Mouse (Mus musculus) ovary, postnatal 36 days (tissue): Measurements from ENCODE around the gene H13.

Experiments
- DNase-seq: peaks from one replicate; pipeline ENCODE4 v3.0.0; 2022; ENCODE audit warnings: low spot score, mixed read lengths

H13 gene

DNA sequence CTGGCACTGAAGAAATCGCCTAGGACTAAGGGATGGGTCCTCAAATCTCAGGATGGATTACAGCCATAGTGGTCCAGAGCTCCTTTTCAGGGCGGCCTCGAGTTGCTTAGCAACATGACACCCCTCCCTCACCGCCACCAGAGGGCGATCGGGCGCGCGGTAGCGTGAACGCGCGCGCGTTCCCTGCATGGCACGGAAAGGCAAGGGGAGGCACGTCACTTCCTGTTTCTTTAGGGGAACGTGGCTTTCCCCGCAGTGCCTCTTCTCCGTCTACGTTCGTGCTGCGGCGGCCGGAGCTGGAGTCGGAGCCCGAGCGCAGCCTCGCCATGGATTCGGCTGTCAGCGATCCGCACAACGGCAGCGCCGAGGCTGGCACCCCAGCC, at the start of gene H13:
TSS of gene H13 (plus strand) at position 206 of the 383 bp plus-strand sequence.
- peak; percentile 90 for DNase-seq

DNA sequence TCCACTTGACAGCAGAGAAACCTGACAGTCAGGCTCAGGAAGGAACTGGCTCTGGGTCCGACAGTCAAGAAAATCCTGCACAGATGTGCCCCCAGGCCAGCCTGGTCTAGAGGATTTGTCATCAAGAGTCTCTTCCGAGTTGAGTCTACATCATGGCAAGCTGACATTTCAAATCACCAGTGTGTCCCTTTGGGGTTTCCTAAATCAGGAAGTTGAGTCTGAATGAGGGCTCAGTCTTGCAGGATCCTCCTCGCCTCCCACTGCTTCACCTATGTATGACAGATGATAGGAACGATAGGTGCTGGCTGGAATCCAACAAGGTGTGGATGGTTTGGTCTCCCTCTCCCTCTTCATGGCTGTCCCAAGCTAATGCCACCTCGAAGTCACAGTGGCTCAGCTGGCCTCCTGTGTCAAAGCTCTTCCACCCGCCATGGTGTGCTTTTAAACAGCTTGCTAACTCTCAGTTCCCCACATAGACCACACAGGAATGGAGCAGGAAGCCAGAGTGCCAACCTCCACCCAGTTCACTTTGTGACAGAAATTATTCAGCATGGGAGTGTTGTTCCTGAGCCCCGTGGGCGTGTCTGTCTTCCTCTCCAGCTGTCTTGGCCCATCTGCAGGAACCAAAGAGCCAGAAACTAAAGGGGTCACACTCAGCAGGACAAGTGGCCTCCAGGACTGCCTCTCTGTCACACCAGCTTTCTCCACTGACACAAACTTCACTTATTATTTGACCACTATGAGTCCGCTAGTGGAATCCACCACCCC, 48.7 kb upstream of the H13 start:
- DNase-seq = no peak

DNA sequence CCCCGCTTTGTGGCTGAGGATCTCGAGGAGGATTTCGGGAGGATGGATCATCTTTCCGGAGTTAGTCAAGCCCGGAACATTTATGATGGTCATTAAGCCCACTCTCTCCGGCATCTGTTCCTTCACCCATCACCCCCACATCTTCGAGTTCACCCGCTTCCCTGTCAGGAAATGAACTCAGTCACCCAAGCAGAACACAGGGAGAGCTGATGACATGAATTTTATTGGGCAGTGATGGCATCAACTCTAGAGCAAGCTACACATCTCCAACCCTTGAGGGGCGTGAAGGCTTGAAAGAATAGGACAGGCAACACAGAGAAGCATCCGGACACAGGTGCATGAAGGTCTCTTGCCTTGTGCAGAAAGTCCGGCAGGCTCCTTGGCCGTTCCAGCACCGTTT, 47.1 kb upstream of the H13 start:
- no peak for DNase-seq

DNA sequence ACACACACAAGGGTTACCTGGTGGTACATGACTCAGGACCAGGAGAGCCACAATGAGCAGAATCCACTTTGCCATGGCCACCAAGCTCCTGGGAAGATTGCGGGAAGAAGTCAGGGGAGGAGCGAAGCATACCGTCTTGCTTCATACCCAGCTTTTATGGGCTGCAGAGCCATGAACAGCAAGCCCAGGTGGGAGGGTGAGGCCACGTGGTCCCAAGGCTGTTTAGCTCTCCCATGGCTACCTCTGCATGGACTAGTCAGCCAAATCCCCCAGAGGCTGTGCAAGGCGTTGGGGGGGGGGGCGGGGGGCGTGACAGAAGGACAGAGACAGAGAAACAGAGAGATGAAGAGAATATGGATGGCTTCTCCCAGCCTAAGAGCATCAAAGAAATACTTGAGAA, 46.3 kb upstream of the H13 start, which contains the start of gene Defb25:
TSS of gene Defb25 (minus strand) at position 101 of the 400 bp plus-strand sequence.
- DNase-seq = no peak

DNA sequence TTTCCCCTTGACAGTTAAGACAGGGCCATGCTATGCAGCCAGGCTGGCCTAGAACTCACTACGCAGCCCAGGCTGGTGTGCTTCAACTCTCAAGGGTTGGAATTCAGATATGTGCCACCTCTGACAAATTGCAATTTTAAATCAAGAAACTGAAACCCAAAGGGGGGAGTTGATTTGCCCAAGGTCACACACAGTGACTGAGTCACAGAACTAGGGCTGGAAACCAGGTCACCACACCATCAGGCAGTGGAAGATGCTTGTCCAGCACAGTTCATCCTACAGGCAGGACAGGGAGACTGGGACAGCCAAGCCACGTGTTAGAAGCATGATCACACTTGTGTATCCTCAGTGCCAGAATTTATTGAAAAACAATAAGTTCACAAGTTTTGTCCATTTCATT, 44.7 kb upstream of the H13 start:
- DNase-seq = no peak

DNA sequence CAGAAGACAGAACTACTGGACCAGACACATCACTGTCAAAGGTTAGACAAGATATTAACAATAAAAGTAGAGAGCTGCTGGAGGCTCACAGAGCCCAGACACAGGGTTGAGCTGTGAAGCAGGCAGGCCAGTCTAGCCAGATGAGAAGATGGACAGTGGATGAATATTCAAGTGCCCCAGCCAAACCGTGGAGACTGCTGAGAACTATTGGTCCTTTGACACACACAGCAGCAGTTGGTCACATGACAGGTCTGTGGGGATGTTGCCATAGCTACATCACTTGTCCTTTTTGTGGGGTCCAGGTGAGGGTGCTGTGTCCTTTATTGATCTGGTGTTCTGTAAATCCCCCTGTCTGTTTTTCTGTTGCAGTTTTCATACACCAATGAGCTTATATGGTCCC, 44.0 kb upstream of the H13 start:
- no peak for DNase-seq

DNA sequence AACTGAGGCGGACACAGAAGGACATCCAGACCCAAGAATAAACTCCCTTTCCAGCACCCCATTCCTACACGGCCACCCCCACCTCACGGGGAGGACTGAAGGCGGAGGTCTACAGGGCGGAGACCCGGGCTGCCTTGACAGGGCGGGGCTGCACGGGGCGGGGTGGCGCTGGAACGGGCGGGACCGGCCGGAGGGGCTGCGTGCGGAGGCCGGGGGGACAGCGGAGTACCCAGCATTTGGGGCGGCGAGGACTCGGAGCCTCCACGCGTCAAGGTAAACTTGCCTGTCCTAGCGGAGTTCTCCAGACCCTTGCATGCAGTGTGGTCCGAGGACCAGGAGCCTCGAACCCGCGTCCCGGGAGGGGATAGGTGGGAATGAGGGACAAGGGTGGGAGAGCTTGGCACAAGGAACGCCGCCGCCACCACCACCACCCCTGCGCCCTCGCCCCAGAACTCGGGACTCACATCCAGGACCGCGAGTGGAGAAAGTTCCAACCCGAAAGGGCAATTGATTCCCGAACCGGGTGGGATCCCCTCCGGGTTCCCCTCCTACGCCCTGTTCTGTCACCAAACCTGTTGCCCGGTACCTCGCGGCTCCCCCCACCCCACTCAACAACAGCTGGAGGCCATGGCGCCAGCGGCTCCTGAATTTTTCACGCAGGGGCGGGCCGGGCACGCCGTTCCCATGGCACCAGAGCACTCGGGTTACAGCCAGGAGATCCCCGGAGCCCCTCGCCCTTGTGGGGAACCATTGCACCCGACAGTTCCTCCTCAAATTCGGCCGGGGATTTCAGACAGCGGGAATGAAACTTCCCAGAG, 42.3 kb upstream of the H13 start, which contains the start of gene Rem1:
TSS of gene Rem1 (plus strand) at position 178 of the 818 bp plus-strand sequence.
- DNase-seq = peak; percentile 37

DNA sequence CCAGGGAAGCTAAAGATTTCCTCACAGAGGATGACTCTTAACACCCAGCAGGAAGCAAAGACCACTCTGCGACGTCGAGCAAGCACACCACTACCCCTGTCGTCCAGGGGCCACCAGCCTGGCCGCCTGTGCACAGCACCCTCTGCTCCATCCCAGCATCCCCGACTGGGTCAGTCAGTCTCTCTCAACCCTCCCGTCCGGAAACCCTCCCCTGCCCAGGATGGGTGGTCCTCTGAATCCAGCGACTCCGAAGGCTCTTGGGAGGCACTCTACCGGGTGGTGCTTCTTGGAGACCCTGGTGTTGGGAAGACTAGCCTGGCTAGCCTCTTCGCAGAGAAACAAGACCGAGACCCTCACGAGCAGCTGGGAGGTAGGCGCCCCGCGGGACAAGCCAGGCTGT, 41.2 kb upstream of the H13 start:
- no peak for DNase-seq

DNA sequence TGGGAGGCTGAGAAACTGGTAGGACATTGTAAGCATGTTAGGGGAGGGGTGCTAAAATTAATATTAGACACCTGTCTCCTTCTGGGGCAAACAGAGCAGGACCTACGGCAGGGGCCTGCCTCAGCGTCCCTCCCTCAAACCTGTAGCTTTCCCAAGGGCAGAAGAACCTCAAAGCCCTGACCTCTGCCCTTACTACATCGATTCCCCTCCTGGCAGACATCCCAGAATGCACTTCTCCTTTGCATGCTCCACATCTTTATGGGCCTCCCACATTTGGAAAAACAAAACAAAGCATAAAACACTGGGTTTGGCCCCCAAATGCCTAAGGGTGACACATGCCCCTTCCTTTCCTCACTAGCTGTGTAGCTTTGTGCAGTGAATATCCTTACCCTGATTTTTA, 40.0 kb upstream of the H13 start:
- no peak for DNase-seq

DNA sequence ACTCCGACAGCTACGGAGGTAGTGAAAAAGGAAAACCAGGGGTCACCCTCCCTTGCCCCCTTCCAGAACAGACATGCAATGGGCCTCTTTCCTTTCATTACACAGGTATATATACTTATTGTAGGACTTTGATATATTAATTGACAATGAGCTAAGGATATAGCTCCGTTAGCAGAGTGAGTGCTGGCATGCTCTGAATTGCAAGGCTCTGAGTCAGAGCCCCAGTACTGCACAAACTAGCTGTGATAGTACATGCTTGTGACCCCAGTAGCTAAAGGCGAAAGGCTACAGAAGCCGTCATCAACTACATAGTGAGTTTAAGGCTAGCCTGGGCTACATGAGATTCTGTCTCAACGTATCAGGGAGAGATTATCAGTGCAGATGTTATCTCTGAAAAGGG, 39.4 kb upstream of the H13 start:
- DNase-seq = no peak

DNA sequence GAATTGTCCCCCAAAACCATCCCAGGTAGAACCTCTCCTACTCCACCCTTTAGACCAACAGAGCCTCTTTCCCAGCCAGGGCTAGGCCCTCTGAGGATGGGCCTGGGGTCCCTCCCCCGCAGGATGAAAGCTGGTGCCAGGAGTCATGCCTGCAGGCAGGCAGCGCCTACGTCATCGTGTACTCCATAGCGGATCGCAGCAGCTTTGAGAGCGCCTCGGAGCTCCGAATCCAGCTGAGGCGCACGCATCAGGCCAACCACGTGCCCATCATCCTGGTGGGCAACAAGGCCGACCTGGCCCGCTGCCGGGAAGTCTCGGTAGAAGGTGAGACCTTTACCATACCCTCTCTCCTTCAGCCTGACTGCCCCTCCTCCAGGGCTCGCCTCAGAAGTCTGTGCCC, 35.9 kb upstream of the H13 start:
- DNase-seq = no peak

DNA sequence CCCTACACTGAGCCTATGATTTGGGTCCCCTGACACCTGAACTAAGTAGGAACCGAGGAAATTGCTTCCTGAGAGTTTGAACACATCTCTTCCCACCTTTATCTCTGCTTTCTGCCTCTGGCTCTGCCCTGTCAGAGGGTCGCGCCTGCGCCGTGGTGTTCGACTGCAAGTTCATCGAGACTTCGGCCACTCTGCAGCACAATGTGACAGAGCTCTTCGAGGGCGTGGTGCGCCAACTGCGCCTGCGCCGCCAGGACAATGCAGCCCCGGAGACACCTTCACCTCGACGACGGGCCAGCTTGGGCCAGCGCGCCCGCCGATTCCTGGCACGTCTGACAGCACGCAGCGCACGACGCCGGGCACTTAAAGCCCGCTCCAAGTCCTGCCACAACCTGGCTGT, 35.0 kb upstream of the H13 start:
- DNase-seq = no peak

DNA sequence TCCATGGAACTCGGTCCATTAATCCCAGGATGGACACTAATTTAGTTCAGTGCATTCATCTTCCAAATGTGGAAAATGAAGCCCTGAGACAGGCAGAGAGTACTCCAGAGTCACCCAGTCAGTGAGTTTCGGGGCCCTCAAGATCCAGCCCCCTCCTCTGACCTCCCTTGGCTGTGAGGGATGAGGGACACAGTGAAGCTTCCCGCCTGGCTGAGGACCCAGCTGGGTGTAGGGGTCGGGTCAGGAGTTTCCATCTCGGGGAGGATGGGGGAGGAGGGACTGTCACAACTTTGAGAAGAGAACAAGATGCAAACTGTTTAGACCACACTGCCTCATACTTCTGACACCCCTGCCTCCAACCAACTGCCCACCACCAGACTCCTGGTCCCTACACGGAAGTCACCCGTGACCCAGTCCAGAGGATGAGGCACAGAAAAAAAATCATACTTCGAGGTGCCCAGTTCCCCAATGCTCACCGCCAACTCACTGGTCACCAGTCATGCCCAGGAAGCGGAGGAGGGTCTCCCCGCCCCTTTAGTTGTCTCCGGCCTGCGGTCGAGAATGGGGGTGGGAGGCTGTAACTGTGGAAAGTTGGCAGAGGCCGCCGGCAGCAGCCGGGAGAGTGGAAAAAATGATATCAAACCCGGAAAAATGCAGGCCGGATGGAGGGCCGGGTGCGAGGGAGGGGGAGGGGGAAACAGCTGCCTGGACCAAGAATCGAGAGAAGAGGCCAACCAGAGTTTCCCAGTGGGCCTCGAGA, 32.8 kb upstream of the H13 start:
- peak; percentile 66 for DNase-seq

DNA sequence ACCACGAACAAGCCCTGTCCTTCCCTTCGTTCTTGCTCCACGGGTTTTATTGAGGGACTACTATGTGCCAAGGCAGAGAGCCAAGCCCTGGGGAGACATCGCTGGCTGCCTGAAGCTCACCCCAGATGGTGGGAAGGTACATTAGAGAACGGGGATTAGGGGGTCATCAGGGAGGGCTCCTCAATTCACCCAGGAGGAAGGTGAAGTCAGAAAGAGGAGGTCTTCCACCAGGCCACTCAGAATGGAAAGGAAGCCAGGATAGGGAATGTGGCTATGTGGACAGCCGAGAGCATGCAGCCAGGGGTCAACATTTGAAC, 32.3 kb upstream of the H13 start:
- DNase-seq = no peak

DNA sequence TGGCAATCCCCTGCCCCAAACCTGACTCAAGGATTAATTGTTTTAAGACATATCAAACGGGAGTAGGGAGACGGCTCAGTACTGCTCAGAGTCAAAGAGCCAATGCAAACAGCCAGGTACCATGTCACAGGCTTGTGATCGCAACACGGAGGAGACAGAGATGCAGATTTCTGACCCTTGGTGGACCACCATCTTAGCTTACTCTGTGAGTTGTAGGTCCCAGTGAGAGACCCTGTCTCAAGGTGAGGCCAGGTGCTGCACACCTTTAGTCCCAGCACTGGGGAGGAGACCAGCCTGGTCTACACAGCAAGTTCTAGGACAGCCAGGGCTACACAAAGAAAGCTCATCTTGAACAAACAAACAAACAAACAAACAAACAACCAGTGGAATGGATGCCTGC, 31.9 kb upstream of the H13 start:
- no peak for DNase-seq

DNA sequence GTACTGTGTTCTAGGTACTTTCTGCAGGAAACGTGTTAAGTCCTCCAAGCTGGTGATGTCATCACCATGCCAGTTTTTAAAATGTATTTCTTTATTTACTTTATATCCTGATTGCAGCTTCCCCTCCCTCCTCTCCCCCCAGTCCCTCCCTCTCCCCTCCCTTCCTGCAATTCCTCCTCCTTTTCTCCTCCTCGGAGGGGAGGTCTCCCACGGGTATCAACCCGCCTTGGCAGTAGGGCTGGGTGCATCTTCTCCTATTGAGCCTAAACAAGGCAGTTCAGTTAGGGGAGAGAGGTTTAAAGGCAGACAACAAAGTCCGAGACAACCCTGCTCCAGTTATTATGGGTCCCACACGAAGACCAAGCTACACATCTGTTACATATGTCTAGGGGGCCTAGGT, 30.4 kb upstream of the H13 start:
- no peak for DNase-seq

DNA sequence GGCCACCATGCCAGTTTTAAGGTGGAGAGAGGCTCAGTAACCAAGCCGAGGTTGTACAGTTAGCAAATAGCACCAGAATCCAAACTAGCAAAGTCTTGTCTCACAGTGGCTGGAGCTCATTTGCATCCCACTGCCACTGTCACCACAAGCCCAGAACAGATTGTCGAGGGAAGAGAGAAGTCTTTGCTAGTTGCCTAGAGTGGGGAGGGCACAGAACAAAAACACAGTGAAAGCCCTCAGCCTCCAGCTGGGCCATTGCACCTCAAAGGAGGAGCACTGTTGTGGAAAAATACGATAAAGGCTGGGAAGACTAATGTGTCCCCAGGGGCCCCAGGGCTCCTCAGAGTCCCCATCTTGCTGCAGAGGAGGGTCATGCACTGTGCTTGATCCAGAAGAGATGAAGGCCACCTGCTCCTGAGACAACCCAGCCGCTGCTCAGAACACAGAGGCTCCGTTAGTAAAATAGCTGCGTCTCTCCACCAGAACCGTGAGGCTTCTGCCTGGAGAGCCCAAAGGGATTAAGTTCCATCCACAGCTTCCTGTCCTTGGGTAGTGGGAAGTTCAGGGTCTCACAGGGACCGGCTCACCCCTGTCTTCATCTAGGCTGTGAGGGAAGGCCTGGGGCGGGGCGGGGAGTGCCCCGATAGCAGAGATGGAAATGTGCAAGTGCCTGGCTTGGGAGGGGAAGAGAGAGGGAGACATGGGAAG, 29.7 kb upstream of the H13 start:
- DNase-seq = peak; percentile 60

DNA sequence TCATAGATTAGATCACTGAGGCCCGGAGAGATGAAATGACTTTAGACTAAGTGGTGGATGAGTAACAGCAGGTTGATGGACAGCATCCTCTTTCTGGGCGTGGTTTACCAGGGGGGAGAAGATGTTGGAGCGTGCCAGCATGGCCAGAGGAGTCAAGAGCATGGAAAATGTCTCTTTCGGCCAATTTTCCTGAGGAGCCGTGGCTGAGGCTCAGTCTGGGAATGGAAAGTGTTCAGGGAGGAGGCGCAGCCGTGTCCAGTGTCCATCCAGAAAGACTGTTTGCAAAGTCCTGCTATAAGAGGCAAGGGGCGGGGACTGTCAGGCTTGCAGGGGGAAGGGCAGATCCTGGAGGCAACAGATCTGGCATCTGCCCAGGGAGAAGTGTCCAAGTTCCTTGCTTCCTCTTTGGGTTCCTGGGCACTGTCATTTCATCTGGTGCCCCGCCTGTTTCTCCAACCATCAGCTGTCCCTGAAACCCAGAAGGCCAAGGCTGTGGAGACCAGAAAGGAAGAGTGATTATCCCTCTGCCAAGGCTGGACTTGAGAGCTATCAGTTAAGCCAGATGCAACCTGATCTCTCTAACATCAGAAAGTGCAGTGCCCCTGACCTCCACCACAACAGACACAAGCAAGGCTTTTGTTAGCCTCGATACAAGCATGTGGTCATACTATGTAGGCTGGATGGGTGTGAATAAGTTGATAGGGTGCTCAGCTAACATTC, 16.2 kb upstream of the H13 start:
- DNase-seq = peak; percentile 26

DNA sequence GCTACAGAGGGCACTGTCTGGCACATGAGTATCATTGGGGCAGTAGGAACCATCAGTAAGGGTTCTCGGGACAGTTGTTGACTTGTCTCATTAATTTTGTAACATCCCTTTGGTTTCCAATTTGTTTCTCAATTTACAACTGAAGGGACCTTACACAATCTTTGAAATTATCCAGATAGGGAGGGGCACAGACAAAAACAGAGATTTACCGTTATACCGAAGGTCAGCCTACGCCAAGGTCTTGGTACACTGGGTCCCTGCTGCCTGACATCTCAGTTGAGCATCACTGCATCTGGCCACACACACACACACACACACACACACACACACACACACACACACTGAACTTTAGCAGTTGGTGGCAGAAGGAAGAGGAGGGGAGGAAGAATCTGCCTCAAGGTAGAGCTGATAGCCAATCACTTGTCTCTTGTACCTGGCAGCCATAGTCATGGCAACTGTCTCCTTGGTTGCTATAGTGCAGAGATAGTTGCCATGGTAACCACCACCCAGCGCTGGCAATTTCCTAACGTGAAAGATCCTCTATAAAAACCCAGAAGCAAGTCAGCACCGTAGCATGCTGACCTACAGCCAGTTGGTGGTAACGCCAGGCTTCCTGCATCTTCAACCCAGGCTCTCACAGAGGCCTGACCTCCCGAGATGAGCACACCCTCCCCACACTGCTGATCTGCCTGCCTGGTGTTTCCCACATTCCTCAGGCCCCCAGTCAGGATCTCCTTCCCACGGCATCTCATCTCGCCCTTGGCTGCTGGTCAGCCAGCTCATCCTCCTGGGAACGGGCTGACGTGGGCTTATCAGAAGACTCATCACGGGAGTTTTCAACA, 15.2 kb upstream of the H13 start:
- DNase-seq = no peak

DNA sequence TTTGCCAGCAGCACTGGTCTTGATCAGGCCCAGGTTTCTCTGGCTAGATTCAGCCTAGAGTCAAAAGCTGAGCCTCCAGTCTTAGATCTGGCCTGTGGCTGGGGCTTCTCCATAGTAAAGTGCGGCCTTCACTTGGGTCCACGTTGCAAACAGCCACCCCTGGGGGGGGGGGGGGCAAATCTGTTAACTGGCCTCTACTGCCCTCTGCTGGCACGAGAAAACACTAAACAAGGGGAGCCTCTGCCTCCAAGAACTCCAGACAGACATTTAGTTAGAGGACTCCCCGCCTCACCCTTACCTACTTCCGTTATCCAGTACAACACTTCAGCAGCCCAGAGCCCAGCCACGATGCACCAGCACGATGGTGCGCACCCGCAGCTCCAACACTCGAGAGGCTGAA, 11.9 kb upstream of the H13 start:
- no peak for DNase-seq

DNA sequence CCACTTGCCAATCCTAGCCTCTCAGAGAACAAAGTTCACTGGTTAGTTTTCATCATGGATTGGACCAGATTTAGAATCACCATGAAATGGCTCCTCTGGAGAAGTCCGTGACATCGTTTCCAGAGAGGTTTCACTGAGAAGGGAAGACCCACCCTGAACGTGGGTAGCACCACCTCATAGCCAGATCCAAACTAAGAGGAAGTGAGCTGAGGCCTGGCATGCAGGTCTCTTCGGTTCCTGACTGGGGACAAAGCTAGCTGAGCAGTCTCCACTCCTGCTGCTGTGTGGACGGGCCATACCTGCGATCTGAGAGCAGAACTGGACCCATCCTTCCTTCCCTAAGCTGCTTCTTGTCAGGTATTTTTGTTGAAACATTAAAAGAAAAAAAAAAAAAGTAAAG, 8.1 kb upstream of the H13 start:
- DNase-seq = no peak
